Mouse (Mus musculus) left cerebral cortex, adult 2 months (tissue): Measurements from ENCODE around the gene A630095N17Rik. TPM values are rescaled to one million over a fixed set of nuclear protein-coding genes. Genes with fewer than 3 reads are reported as not detected.
A peak's percentile ranks its signal among the peaks of the same experiment; 100 is the strongest.
"Not testable (repeated sequence)": the region's sequence is repeated elsewhere in the genome, so short reads cannot be mapped to it uniquely, and the experiment has no call there.

Experiments
- DNase-seq, 2 experiments: peaks; one replicate each; pipeline ENCODE4 v3.0.0; 2021 to 2022; ENCODE audit warnings: low spot score in 2 of 2, mixed read lengths in 1 of 2; ENCODE audit errors: extremely low spot score in 1 of 2
- H3K27ac ChIP-seq: fragments of 200-600 bp; 2 replicates; pipeline ENCODE4 v1.8.1; 2022
- H3K4me3 ChIP-seq: fragments of 200-600 bp; 2 replicates; pipeline ENCODE4 v1.8.1; 2022
- CTCF ChIP-seq: fragments of 200-600 bp; IDR thresholded peaks from 2 replicates; pipeline ENCODE4 v1.8.1; 2022; ENCODE audit warnings: antibody characterized with exemption, mild to moderate bottlenecking, moderate library complexity
- intact Hi-C: fragments of 180-260 bp; cut with DNase I; formaldehyde crosslinking; loops from one replicate; pipeline ENCODE4 v1.15.1; 2025
- total RNA-seq, 2 experiments: library from RNA; stranded (reverse); gene quantifications; 2 replicates each; pipeline ENCODE4 v1.2.3; 2021

The A630095N17Rik gene
- total RNA-seq, 2 experiments from 2014 or later, result not detected

GRCm38 (mm10) chr1:75236117-75237050 lies 4.5 kb upstream of the A630095N17Rik start, which contains the start of gene Dnajb2:
Gene Dnajb2, plus strand, starts transcription at chr1:75236406.
- intact Hi-C loops, result loop anchor here (1.0 kb wide), 1 partner anchor 17 kb away; the partner anchor contains the start of gene Tuba4a
- no peak for TF ChIP-seq CTCF
- Histone ChIP-seq H3K27ac (peak within 1 kb of the TSS; percentile 100), H3K4me3 (peak within 1 kb of the TSS; percentile 59)
- peak; percentile 87 to 88 for DNase-seq

- DNase-seq, result peak; percentile 67 to 70
- peak; percentile 80 for TF ChIP-seq CTCF
- Histone ChIP-seq H3K4me3 (no peak overlapping the region), H3K27ac (peak overlapping the region; percentile 16; the same call in 1 of the 2 replicates)
- intact Hi-C loops, result no loop called here
These were observed 2.7 kb upstream of the A630095N17Rik start for GRCm38 (mm10) chr1:75234606-75235005.

GRCm38 (mm10) chr1:75232489-75232888 lies 587 bp upstream of the A630095N17Rik start:
- intact Hi-C loops, H3K4me3 ChIP-seq, DNase-seq, H3K27ac ChIP-seq: not testable (repeated sequence)
- TF ChIP-seq CTCF, result peak; percentile 17

GRCm38 (mm10) chr1:75231224-75231623 lies 678 bp downstream of the A630095N17Rik start:
- no peak for TF ChIP-seq CTCF
- intact Hi-C loops, result no loop called here
- DNase-seq, result no peak
- Histone ChIP-seq H3K4me3 (no peak overlapping the region), H3K27ac (no peak overlapping the region)

GRCm38 (mm10) chr1:75230335-75230994 lies 1.4 kb downstream of the A630095N17Rik start:
- no peak for TF ChIP-seq CTCF
- intact Hi-C loops, result no loop called here
- H3K4me3 ChIP-seq, result no peak overlapping the region
- no peak overlapping the region for H3K27ac ChIP-seq
- no peak for DNase-seq

- DNase-seq, result no peak
- TF ChIP-seq CTCF, result no peak
- intact Hi-C loops, result no loop called here
These were observed 2.7 kb downstream of the A630095N17Rik start for GRCm38 (mm10) chr1:75229158-75229557.

GRCm38 (mm10) chr1:75227653-75228052 lies 4.2 kb downstream of the A630095N17Rik start:
- DNase-seq, result no peak
- H3K27ac ChIP-seq, result no peak overlapping the region
- no peak overlapping the region for H3K4me3 ChIP-seq
- intact Hi-C loops, result no loop called here
- TF ChIP-seq CTCF, result no peak

More at GRCm38 (mm10) chr1:75229158-75229557, 2.7 kb downstream of the A630095N17Rik start:
- Histone ChIP-seq H3K4me3 (no peak overlapping the region), H3K27ac (no peak overlapping the region)

GRCm38 (mm10) chr1:75226138-75226537 lies 5.8 kb downstream of the A630095N17Rik start:
- intact Hi-C loops, result no loop called here

GRCm38 (mm10) chr1:75225473-75225872 lies 6.4 kb downstream of the A630095N17Rik start:
- no peak for TF ChIP-seq CTCF
- Histone ChIP-seq H3K4me3 (no peak overlapping the region), H3K27ac (no peak overlapping the region)
- intact Hi-C loops, result no loop called here
- no peak for DNase-seq

More at GRCm38 (mm10) chr1:75226138-75226537, 5.8 kb downstream of the A630095N17Rik start:
- no peak overlapping the region for H3K4me3 ChIP-seq
- DNase-seq, result no peak
- no peak overlapping the region for H3K27ac ChIP-seq
- no peak for TF ChIP-seq CTCF

GRCm38 (mm10) chr1:75223532-75223931 lies 8.4 kb downstream of the A630095N17Rik start:
- Histone ChIP-seq H3K4me3 (no peak overlapping the region), H3K27ac (no peak overlapping the region)
- no peak for DNase-seq
- TF ChIP-seq CTCF, result no peak
- intact Hi-C loops, result no loop called here

- DNase-seq, result no peak
- intact Hi-C loops, result no loop called here
- Histone ChIP-seq H3K4me3 (no peak overlapping the region), H3K27ac (no peak overlapping the region)
- TF ChIP-seq CTCF, result no peak
These were observed 9.0 kb downstream of the A630095N17Rik start for GRCm38 (mm10) chr1:75222926-75223325.

GRCm38 (mm10) chr1:75221538-75221937 lies 10.4 kb downstream of the A630095N17Rik start:
- DNase-seq, result no peak
- no peak for TF ChIP-seq CTCF
- Histone ChIP-seq H3K27ac (no peak overlapping the region), H3K4me3 (no peak overlapping the region)
- intact Hi-C loops, result no loop called here
